Mouse (Mus musculus): ENCODE data around the gene Lgr4.

GRCm38 (mm10) chr2:109923945-109924344 is 6.5 kb downstream of the Lgr4 start:
- TF ChIP-seq CTCF (IDR thresholded peaks at IDR 0.05; ENCODE audit: control insufficient read depth, insufficient read depth, insufficient read length): no peak
- no peak for TF ChIP-seq MAX (IDR thresholded peaks at IDR 0.05)
- no peak for TF ChIP-seq USF1 (IDR thresholded peaks at IDR 0.05; ENCODE audit: low read depth)
